Comparison of ENCODE assay signal across 20 mouse cellular contexts in the genomic region with DNA sequence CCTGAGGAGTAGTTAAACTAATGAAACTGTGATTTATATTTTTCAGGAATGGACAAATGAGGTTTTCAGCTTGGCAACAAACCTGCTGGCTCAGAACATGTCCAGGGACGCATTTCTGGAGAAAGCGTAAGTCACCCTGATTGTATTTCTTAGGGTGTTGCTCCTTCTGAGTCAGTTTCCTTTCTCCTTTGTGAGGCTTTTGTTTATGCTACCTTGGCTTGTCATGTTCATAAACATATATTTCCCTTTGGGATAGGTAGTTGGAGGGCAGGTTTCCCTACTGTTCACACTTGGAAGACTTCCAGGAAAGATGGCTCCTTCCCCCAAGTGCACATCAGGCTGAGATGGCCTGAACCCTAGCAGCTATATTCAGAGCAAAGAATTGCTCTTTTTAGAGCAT.
"Had no signal": no experiment of that assay in that cellular context is flagged by ENCODE, and none has a peak within 500 bp of the region (broad histone marks: within the 10 kb centered on the region; RNA-seq: fewer than 3 reads in every experiment).

No protein-coding gene starts in this region.

- H3K4me1 ChIP-seq: heart, embryonic 15.5 days; hindbrain, embryonic 13.5 days; hindbrain, embryonic 15.5 days; limb, embryonic 13.5 days; limb, embryonic 15.5 days had no signal

- H3K36me3 ChIP-seq: heart, embryonic 13.5 days; heart, embryonic 15.5 days; hindbrain, embryonic 15.5 days; limb, embryonic 13.5 days; limb, embryonic 15.5 days had no signal

- DNase-seq: forebrain, postnatal 0 days; gastrocnemius, postnatal 14 days; gastrocnemius, postnatal 36 days; heart, adult 18-20 months; kidney, adult 11 months; kidney, adult 8-10 months; kidney, postnatal 10 days; kidney, postnatal 25 days; layer of hippocampus, adult 9-11 months; layer of hippocampus, postnatal 36 days; left cerebral cortex, postnatal 4 days had no signal

- H3K27me3 ChIP-seq: heart, embryonic 13.5 days; heart, embryonic 15.5 days; hindbrain, embryonic 13.5 days; hindbrain, embryonic 15.5 days; limb, embryonic 13.5 days; limb, embryonic 15.5 days had no signal

- H3K4me3 ChIP-seq: heart, embryonic 13.5 days; heart, embryonic 15.5 days; hindbrain, embryonic 13.5 days; hindbrain, embryonic 15.5 days; limb, embryonic 13.5 days; limb, embryonic 15.5 days had no signal

- H3K9me3 ChIP-seq: heart, embryonic 13.5 days; heart, embryonic 15.5 days; hindbrain, embryonic 13.5 days; hindbrain, embryonic 15.5 days; limb, embryonic 13.5 days; limb, embryonic 15.5 days had no signal

- H3K4me2 ChIP-seq: heart, embryonic 11.5 days; heart, embryonic 13.5 days; heart, embryonic 15.5 days; hindbrain, embryonic 13.5 days; hindbrain, embryonic 15.5 days; limb, embryonic 13.5 days; limb, embryonic 15.5 days had no signal

- H3K27ac ChIP-seq: heart, embryonic 13.5 days; heart, embryonic 15.5 days; hindbrain, embryonic 13.5 days; hindbrain, embryonic 15.5 days; hindbrain, postnatal 0 days; limb, embryonic 13.5 days; limb, embryonic 15.5 days had no signal

- ATAC-seq: forebrain, postnatal 0 days; hindbrain, postnatal 0 days; intestine, embryonic 16.5 days had no signal

- H3K9ac ChIP-seq: forebrain, postnatal 0 days; heart, embryonic 13.5 days; heart, embryonic 15.5 days; hindbrain, embryonic 13.5 days; hindbrain, embryonic 15.5 days; limb, embryonic 13.5 days; limb, embryonic 15.5 days had no signal
